Mouse (Mus musculus): Measurements from ENCODE around the gene Ppcdc.

GRCm38 (mm10) chr9:57421121-57421571 lies 18.8 kb downstream of the Ppcdc start:
- TF ChIP-seq CTCF (IDR thresholded peaks at IDR 0.05; ENCODE audit: low read depth) (no peak; the same call in 1 of the 2 replicates), EP300 (IDR thresholded peaks at IDR 0.05; ENCODE audit: low read depth) (no peak; the same call in 1 of the 2 replicates)
